Mouse (Mus musculus) urinary bladder, postnatal 14 days (tissue): Measurements from ENCODE around the gene Kdm2b.
"Not testable (repeated sequence)": the region's sequence is repeated elsewhere in the genome, so short reads cannot be mapped to it uniquely, and the experiment has no call there.

Source experiments
- DNase-seq: peaks from one replicate; pipeline ENCODE4 v3.0.0; 2021; ENCODE audit warnings: low spot score

The Kdm2b gene

DNA sequence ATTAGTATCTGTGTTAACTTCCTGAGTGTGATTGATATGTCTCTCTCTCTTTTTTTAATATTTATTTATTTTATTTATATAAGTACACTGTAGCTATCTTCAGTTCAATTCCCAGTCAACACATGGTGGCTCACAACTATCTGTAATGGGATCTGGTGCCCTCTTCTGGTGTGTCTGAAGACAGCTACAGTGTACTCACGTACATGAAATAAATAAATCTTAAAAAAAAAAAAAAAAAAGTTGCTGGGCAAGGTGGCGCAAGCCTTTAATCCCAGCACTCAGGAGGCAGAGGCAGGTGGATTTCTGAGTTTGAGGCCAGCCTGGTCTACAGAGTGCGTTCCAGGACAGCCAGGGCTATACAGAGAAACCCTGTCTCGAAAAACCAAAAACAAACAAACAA is 14.9 kb downstream of the Kdm2b start:
- not testable (repeated sequence) for DNase-seq

DNA sequence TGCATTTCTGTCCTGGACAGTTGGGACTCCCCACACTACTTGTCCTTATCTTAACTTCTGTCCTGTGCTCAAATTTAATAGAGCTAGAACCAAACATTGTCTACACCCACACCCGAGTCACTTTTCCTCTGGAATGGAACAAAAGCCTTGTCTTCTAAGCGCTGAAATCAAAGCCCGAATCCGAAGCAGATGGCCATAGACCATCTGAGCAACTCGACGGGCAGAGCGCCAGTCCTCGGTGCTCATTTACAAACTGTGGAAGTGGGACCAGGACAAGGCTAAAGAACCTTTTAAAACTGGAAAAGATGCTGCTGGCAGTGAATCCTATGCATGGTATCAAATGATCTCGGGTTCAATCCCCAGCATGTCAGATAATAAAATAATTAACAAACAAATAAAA is 17.5 kb downstream of the Kdm2b start:
- no peak for DNase-seq

DNA sequence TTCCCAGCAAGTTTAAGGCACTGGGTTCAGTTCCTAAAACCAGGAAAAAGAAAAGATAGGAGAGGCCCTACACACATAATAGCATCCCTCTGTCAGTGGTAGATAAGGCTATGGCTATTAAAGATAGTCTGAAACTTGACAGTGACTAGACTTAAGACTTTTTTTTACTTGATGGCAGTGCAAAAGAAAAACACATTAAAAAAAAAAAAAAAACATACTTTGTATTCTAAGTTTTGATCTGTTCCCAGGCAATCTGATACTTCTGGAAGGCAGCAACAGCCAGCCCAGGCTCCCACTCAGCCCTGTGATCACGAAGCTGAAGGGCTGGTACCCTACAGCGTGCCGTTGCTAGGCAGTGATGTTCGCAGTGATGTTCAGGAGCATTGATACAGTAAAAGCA is 18.2 kb downstream of the Kdm2b start:
- DNase-seq = no peak

DNA sequence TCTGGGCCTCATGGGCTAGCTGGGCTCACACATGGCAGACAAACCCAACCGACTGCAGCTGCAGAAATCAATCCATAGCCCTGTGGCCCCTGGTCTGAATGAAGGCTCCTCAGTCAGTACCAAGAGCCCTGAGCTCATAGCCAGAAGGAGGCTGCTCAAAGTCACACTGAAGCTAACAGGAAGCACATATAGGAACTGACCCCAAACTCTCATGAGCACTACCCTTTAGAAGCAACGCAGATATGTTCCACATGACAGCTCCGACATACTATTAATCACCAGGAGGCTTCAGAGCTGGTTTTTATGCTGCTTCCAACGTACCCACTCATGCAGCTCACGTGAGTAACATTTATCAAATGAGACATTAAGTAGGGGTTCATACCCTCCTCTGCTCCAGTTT is 19.6 kb downstream of the Kdm2b start:
- DNase-seq = no peak

DNA sequence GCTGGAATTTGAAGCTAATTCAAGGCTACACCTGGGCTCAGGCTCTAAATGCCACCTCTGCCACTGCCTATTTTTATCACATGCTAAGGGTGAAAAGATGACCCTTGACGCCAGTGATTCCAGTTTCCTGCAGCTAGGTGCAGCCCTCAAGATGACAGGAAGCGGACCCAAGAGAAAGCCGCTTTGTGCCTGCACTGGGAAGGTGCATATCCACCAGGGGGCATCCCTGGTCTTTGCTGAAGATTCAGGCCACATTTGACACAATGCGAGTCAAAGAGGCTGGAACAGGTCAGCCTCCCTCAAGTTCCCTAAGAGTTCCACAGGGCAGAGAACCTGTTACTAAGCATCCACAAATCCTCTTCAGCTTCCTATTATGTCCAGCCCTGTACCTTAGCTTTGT is 21.3 kb downstream of the Kdm2b start:
- peak; percentile 85 for DNase-seq

DNA sequence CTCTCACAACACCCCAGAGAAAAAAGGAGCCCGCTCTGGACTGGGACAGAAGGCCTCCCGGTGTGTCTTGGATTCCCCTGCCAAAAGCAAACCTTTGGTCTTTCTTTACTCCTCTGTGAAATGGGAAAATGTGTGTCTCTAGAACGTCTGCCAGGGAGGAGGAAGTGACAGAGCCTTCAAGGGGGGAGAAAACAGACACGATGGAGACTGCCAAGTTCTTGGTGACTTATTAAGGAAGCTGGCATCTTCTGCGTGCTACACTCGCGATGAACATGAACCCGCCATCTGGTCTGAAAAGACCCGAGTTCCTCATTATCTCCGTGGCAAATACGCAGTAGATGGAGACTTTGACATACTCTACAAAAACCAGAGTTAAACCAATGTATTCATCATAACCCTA is 24.2 kb downstream of the Kdm2b start:
- DNase-seq = no peak

DNA sequence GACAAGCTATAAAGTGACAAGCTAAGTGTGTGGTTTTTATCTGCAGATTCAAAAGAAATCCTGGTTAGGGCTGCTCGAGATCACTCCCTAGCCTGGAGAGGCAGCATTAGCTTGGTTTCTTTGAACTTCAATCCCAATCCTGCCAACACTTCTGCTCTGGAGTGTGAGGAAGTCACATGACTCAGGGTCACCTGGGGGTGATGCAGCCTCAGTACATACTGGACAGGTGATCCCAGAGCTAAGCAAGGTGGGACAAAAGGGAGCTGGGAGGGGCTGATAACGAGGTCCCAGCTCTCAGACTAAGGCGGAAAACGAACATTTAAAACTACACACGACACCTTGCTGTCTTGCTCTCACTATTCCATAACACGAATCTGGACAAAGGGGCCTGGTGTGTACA is 24.8 kb downstream of the Kdm2b start:
- DNase-seq = no peak

DNA sequence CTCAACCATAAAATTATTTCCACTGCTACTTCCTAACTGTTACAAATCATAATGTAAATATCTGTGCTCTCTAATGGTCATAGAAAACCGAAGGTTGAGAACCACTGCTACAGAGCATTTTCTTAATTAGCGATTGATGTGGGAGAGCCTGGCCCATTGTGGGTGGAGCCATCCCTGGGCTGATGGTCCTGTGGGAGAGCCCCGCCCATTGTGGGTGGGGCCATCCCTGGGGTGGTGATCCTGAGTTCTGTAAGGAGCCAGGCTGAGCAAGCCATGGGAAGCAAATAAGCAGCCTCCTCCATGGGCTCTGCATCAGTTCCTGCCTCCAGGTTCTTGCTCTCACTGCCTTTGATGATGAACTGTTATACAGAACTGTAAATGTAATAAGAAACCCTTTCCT is 27.7 kb downstream of the Kdm2b start:
- DNase-seq = no peak

DNA sequence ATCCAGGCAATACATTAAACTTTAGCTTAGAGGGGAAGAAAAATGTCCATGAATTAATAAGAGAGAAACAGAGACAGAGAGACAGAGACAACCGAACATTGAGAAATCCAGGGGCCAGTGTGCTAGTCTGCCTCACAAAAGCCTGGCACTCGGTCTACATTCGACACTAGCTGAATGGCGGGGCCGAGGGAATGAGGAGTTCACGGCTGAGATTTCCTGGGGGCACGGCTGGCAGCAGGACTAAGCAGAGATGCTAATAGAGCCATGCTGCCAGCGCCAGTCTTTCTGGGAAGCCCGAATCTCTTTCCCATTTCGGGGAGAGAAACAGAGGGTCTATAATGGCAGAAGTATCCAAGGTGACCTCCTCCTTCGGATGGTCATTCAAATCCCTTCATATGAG is 30.2 kb downstream of the Kdm2b start:
- DNase-seq = no peak

DNA sequence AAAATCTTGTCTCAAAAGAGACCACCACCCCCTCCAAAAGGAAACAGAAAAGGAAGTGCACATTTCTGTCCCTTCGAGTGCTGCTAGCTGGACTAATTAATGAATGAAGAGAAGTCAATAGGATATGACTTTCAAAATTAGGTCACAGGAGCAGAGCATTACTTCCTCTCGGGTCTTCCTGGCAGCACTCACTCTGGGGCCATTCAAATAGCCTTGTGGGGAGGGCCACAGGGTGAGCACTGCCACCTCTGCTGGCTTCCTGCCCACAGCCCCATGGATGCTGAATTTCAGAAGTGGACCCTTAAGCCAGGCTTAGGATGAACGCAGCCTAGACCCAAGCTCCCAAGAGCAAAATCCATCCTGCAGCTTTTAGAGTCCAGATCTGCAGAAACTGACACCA is 33.6 kb downstream of the Kdm2b start:
- DNase-seq = no peak

DNA sequence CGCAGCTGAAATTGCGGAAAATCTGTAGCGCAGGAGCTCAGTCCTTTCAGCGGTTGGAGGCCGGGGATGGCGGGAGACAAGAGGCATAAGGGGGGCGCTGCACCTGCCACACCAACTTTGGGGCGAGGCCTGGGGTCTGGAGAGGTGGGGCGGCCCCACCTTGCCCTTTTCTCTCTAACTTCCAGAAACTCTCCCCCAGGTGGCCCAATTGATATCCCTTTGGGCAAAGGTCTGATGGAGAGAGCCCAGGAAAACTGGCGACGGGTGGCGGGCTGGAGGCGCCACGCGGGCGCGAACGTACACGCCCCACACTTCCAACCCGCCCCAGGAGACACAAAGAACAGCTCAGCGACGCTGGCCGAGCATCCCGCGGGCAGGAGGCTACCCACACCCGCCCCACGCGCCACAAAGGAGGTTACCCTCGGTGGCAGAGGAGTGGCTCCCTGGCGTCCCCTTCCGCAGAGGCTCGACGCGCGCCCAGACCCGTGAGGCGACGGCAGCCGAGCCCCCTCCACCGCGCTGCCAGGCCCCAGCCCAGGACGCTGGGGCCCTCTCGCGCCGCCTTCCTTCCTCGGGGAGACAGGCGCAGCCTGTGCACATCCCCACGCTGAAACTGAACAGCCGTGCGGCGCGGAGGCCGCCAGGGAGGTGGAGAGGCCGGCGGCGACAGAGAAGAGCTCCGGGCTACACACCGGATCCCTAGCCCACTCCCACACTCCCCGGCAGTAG is 37.5 kb downstream of the Kdm2b start:
- DNase-seq = peak; percentile 21

DNA sequence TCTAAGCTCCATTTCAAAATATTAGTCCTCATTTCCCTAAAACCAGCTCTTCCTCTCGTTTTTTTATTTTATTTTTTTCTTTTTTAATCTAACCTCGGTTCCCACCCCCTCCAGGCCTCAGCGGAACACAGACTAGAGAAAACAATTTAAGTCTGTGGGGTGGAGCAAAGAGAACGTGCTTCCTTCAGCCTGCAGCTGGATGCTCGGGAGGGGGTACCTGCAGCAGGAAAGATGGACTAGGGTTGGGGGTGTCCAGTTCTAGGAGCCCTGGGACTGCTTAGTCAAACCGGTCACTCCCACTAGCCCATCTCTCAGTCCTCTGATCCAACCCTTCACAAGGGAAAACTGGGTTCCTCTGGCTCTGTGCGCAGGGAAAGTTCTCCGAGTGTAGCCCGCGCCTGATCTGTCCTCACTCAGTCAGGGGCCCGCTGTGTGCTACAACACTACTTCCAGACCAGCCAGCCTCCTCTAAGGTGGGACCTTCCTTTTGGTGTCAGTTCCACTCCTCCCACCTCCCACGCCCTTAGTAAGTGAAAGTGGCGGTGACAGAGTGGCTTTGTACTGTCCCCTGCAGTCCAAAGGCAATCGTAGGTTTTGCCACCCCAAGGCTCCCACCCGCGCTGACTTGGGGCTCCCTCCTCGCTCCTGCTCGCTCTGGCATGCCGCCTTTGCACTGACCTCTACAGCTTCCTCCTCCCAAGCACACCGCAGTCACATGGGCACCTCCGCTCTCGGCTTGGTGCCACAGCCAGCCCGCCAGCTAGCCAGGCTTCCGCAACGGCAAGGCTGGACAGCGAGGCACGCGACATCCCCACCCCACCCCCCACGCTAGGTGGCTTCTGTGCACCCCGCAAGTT is 38.3 kb downstream of the Kdm2b start:
- peak; percentile 63 for DNase-seq

DNA sequence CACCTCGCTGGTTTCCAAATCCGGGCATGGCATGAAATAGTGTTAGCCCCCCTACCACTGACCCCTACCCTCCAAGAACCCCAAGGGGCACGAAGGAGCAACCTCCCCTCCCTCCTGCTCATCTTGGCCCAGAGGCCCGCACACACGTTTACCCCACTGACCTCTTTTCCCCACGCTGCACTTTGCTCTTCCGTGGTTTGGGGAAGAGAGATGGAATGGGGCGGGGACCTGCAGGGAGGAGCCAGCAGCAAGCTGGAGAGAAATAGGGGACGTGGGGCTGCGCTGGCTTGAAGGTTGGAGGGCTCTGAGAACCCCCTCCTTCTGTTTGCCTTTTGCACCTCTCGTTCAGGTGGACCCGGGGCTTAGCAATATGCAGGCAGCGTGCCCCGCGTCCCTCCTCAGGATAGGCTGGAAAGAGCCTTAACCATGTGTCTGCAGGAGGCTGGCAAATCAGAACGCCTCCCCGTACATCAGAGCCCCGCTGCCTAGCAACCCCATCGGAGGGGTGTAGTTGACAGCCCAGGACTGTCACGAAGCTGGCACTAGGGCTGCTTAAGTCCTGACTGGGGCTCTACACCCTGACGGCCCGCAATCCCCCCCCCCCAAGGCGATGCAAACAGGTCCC is 39.2 kb downstream of the Kdm2b start:
- DNase-seq = no peak

DNA sequence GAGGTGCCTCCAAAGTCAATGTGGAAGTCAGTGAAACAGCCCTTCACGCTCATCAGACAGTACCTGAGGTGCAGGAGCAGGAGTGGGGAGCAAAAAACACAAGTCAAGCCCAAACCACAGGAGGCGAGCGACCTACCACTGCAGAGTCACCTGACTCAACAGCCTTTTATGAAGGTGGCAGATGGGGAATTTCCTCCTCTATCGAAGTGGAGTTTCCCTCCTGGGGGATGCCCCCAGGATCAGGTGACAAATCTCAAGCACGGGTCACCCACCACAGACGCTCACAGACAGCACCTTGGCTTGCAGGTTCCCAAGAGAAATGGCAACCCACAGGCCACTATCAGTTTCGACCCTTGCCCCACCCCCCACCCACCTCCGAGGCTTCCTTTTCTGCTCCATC is 40.5 kb downstream of the Kdm2b start:
- DNase-seq = no peak

DNA sequence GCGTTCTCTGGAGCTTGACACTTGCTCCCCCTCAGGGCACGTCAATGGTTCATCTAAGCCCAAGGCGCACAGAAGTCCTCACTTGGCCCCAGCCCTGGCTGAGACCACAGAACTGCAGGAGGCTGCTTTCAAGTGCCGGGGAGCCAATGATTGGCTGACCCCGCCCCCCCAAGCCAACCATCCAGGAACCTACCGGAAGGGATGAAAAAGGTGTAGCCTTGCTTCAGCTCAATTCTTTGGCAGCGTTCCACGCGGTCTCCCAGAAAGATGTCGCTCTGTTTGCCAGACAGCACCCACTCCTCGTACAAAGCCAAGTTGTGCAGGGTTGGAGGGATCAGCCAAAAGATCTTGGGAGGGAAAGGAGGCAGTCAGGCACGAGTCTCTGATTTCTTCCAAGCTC is 42.1 kb downstream of the Kdm2b start:
- peak; percentile 29 for DNase-seq

DNA sequence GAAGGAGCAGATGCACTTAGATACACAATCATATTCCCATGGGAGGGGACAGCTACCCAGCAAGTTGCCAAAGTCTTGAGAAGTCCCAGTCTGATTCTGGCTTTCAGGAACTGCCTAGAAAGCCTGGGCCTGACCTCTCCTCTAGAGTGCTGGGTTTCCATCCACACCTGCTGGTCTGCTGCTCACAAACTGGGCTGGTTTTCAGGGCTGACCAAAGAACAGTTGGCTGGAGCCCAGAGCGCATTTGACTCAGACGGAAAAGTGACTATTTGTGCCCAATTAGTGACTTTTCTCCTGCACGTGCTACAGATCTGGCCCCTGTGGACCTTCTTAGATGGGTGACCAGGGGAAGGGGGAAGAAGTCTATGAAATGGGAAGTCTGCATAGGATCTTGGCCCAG is 50.9 kb downstream of the Kdm2b start:
- no peak for DNase-seq

DNA sequence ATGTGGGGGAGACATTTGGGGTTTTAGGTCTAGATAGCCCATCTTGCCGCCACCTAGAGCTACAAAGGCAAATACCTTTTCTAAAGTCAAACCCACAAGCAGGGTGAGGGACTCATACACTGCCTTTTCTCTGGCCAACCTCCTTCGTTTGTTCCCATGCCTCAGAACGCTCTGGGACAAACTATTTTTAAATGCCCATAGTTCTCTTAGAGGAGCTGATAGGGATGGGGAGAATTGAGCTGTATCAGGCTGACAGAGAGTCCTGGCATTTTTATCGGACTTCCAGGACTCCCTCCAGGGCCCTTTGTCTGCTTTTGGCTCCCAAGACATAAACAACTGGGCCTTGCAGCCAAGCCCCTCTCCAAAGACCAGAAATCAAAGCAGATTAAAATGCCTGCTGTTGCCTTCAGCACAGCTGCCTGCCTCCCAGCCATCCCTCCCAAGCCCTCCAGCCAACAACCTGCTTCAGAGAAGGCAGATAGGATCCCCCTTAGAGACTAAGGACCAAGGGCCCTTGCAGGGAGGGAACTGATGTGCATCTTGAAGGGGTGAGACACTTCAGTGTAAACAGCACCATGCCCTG is 51.6 kb downstream of the Kdm2b start:
- no peak for DNase-seq

DNA sequence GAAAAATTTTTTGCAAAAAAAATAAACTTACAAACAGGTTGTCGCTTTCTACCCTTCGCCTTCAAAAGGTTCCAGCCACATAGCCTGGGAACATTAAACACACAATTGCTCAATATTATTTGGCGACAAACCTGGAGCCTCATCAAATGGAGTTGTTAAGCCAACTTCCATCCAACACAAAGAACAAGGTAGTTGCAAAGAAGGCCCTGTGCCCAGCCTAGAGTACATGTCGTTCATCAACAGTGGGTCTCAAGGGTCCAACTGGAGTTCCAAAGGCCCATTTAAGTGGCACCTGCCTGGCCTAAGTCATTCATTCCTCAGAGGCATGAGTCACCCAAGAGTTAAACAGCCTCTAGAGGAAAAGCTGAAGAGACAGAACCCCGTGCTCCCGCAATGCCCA is 52.6 kb downstream of the Kdm2b start:
- DNase-seq = no peak

DNA sequence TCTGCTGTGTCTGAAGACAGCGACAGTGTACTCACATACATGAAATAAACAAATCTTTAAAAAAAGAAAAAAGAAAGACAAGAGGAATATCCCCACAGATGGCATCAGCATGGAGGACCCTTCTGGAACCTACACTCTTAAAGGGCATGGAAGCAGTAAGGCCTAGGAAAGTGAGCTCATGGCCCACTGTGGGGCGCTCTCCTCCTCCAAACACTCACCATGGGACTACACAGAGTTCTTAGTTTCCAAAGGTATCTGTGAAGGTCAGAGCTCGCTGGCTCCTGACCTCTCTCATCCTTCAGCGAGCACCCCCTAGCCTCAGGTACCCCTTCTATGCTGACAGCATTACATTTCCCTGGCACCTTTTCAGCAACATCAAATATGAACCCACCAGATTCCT is 53.8 kb downstream of the Kdm2b start:
- no peak for DNase-seq

DNA sequence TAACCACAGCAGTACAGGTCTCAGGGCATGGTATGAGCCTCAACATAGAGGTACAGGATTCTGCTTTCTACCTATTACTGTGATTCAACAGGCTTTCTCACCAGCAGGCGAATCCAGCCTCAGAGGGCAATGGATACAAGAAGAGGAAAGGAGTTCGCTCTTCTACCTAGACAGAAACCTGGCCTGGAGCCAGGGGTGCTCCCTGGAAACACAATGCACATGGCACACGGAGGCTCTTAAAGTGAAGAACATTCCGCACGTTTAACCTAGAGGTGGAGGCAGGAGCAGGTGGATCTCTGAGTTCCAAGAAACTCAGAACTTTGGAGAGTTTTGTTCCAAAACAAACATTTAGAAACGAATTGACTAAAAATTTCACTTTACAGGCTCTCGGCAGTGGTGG is 58.6 kb downstream of the Kdm2b start:
- peak; percentile 20 for DNase-seq

DNA sequence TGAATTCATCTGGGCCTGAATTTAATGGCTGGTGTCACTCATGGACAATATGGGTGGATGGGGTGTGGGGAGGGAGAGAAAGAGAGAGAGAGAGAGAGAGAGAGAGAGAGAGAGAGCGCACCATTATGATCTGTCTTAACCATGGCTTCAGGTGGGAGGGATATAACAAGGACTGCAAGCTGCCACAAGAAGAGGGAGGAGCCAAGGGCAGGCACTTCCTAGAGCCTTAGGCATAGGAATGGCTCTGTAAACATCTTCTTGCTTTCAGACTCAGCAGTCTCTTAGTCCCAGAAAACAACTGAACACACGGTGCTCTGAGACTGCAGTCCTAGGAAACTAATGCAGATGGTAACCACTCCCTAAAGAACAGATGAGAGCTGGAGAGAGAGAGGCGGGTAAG is 61.3 kb downstream of the Kdm2b start:
- DNase-seq = peak; percentile 22

DNA sequence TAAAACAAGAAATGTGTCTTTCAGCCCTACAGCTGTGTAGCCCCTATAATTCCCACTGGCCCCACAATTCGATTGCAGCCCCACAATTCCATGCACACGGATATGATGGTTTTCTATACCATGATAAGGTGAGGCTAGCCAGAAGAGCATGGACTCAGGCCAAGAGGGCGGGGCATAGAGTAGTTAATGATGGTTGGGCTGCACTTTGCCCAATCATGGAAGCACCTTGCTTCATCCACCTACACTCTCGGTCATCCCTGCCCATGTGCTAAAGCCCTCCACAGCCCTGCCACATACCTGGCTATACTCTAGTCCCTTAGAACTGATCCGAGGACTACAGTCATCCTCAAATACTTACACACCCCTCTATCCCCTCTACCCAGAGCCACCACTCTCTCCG is 61.9 kb downstream of the Kdm2b start:
- no peak for DNase-seq

DNA sequence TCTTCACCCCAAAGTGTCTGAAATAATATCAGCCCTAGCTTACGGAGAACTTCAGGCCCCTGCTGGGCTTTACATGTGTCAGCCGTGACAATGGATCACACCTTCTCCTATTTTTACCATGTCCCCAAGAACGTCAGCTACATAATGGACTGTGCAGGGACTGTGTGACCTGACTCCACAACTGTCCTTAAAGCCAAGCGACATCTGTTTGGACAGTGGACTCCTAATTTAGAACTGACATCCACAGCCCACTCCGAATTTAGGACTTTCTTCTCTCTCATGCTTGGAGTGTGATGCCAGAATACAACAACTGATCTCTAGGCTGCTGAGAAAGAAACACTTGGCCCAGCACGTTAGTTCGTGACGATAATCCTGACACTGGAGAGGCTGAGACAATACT is 62.5 kb downstream of the Kdm2b start:
- DNase-seq = no peak
